Mouse (Mus musculus) bone marrow, adult 2 months (tissue): ENCODE measurements around the gene Atp5g1.

Experiments
- CTCF ChIP-seq: fragments of 200-500 bp; IDR thresholded peaks from 2 replicates; pipeline ENCODE4 v1.5.1; 2011; ENCODE audit warnings: low read length, control low read depth; ENCODE audit not compliant: control insufficient read depth, insufficient read depth
- POLR2A ChIP-seq: fragments of 200-500 bp; IDR thresholded peaks from 2 replicates; pipeline ENCODE4 v1.6.1; 2011; ENCODE audit warnings: low read depth, mild to moderate bottlenecking, control low read depth, low read length, borderline replicate concordance; ENCODE audit not compliant: control insufficient read depth

- TF ChIP-seq CTCF (no peak), POLR2A (no peak)
Measured at GRCm38 (mm10) chr11:96028130-96028529, 47.3 kb downstream of the Atp5g1 start.
